Mouse (Mus musculus): ENCODE data around the gene Sh2d6. TPM values are rescaled to one million over a fixed set of nuclear protein-coding genes. Genes with fewer than 3 reads are reported as not detected.
"Not testable (repeated sequence)": the region's sequence is repeated elsewhere in the genome, so short reads cannot be mapped to it uniquely, and the experiment has no call there.

The Sh2d6 gene
- total RNA-seq, 2 experiments from 2014 or later, result 0.67 to 0.76 TPM

DNA sequence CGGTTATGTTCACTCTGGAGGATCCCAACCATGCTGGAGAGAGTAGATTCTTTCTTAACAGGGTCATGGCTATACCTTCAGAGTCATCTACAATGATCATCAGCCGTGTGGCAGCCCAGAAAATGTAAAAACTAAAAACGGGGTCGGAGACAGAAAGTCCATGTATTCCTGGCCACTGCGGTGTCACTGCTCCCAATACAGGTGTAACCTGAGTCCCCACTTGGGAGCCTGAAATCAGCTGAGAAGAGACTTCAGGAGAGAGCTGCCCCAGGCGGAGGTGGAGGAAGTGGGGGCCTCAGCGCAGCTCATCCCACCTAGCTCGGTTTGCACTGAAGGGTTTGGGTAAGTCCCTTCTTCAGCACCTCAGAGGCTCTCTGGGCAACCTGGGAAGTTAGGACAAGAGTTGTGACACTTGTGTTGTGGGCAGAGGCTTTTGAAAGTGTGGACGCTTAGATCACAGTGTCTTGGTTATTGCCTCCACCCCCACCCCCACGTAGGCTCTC, 16.5 kb upstream of the Sh2d6 start:
- DNase-seq (ENCODE audit: low spot score in 2 of 2), result no peak

GRCm38 (mm10) chr6:72535165-72535564, 13.7 kb upstream of the Sh2d6 start:
- peak; percentile 68 to 86 for DNase-seq (ENCODE audit: low spot score in 2 of 2)

GRCm38 (mm10) chr6:72534035-72534809, 12.7 kb upstream of the Sh2d6 start:
- peak; percentile 33 to 58 for DNase-seq (ENCODE audit: low spot score in 2 of 2)

DNA sequence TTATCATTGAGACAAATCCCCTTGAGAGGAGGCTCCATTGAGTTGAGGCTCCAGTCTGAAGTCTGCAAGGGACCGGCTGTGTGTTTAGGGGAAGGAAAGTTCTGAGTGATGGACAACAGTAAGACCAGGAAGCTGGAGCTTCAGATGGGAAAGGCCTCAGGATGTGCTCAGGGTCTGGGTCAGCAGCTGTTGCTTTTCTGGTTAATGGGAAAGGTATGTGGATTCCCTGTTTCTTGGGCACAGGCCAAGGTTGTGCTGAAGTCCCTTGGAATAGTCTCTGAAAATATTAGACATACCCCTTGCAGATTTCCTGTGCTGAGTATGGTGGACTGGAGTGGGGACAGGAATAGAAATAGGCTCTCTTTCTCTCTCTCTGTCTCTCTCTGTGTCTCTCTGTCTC, 12.0 kb upstream of the Sh2d6 start:
- not testable (repeated sequence) for DNase-seq (ENCODE audit: low spot score in 2 of 2)

- no peak for DNase-seq (ENCODE audit: low spot score in 2 of 2)
Observed at GRCm38 (mm10) chr6:72532580-72532979, 11.1 kb upstream of the Sh2d6 start.

GRCm38 (mm10) chr6:72528410-72529151, 7.1 kb upstream of the Sh2d6 start:
- DNase-seq (ENCODE audit: low spot score in 2 of 2), result no peak

GRCm38 (mm10) chr6:72527070-72527469, 5.6 kb upstream of the Sh2d6 start:
- DNase-seq (ENCODE audit: low spot score in 2 of 2), result no peak

DNA sequence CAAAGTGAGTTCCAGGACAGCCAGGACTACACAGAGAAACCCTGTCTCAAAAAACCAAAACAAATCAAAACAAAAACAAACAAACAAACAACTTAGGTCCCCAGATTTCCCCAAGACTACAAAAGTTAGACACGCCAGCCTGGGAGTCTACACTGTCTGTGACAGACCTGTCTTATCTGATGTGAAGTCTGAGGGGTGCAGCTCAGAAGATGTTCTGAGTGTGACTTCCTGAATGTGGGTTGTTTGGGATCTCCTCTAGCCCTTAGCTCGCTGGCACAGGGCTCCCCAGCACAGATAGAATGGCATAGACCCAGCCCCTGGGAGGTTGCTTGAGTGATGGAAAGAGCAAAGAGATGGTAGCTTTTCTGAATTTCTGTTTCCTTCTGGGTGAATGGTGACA, 2.7 kb upstream of the Sh2d6 start:
- no peak for DNase-seq (ENCODE audit: low spot score in 2 of 2)

DNA sequence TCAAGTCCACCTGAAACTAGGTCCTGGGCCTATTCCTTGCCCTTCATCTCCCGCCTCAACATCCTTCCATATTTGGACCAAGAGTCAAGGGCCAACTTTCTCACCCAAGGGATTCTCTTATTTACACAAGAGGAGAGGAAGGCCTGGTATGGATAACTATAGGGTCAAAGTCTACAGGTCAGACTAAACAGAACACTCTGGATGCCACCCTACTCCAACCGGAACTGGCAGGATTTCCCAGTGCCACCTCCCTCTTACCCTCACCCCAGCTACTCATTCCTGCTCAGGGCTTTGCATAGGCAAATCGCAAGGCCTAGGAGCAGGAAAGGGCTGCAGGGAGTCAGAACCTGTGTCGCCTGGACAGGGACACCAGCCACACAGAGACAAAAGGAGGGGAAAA, 1.7 kb upstream of the Sh2d6 start:
- no peak for DNase-seq (ENCODE audit: low spot score in 2 of 2)

DNA sequence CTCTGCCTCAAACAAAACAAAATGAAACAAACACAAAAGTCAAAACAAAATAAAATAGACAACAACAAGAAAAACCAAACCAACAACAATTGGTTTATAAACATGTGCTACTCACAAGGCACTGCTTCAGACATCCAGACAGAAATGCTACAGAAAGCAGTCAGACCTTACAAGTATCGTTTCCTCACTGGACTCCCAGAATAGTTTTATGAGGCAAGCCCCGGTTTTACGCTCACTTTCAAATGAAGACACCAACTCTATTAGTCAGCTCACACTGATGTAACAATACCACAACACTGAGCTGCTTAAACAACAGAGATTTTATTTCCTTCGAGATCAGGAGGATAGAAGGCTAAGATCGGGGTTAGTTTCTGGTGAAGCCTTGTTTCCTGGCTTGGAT, 781 bp upstream of the Sh2d6 start:
- DNase-seq (ENCODE audit: low spot score in 2 of 2), result no peak

DNA sequence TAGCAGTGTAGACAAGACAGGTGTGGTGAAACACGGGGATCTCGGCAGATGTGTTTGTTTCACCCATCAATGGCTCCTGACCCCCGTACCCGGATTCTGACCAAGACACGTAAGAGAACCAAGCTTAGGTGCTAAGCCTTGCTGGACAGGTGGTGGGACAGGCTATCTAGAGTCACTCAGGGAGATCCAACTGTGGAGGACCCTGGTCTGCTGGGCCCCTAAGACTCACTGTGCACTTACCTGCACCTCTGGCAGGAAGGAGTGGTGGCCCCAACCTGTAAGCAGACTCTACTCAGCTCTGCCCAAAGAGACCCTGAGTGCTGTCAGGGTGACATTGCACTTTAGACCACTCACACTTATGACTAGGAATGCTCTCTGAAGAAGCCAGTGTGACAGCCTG, 603 bp downstream of the Sh2d6 start:
- no peak for DNase-seq (ENCODE audit: low spot score in 2 of 2)

DNA sequence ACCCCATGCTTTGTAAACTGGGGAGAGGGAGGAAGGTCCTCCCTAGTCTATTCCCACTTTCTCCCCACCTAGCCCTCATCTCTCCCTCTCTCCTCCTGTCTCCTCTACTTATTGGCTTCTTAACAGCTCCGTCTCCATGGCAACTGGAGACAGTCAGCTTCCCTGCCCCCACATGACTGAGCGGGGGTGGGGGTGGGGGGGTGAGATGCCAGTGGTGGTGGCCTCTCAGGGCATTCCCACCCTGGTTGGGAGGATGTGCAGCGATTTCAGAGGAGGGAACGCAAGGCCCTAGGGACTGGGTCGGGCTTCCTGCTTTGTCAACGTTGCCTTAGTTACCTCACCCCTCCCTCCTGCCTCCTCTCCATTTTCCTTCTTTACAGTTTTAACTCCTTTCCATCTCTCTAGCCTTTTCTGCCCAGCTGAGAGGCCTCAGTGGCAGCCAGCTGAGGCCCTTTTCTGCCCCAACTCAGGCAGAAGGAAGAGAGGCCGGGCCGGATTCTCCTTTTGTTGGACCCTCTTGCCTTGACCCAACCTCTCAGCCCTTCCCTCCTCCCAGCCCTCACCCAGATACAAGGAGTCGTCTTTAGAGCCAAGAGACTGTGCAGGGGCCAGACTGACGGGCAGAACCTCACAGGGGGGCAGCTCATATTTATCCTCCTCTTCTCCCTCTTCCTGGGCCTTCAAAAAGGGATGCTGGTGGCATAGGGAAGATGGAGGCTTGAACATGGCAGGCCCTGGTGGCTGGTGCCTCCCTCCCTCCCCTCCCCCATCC, 1.4 kb downstream of the Sh2d6 start:
- peak in 1 of 2 experiments; percentile 65 for DNase-seq (ENCODE audit: low spot score in 2 of 2)

DNA sequence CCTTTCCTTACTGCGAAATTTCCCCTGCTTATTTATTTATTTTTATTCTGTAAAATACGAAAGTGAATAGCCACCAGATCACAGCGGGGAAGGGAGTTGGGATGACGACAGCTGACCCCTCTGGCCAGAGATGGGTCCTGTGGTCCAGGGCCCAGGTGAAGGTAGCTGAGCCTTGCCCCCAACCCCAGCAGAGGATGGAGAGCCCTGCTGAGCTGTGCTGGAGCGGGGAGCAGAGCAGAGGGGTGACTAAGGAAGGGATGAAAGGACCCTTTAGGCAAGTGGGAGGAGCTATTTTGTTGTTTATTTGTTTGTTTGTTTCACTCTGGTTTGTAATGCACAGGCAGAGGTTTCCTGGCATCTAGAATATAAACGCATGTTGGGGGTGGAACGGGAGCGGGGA, 2.2 kb downstream of the Sh2d6 start:
- no peak for DNase-seq (ENCODE audit: low spot score in 2 of 2)

- no peak for DNase-seq (ENCODE audit: low spot score in 2 of 2)
Observed at GRCm38 (mm10) chr6:72518842-72519241, 2.7 kb downstream of the Sh2d6 start.

DNA sequence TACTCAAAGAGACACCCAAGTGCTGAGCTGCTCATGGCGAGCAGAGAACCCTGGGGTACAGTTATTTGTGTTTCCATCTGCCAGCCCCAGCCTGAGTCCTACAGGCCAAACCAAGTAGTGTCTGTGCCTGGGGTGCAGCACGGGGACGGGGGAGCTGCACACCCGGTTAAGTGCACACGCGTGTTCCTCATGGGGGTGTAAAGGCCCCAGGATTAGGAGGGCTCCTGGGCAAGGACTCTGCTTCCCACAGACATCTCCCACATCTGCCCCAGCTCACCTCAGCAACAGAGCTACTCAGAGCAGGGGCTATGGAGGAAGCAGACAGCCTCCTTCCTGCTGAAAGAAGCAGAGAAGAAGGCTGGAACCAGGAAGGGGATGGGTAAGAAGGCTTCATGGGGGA, 5.9 kb downstream of the Sh2d6 start:
- no peak for DNase-seq (ENCODE audit: low spot score in 2 of 2)

GRCm38 (mm10) chr6:72513071-72513440, 8.5 kb downstream of the Sh2d6 start:
- DNase-seq (ENCODE audit: low spot score in 2 of 2), result no peak

- DNase-seq (ENCODE audit: low spot score in 2 of 2), result peak; percentile 86 to 93
Observed at GRCm38 (mm10) chr6:72512386-72513070, 9.0 kb downstream of the Sh2d6 start.

- peak in 1 of 2 experiments; percentile 40 for DNase-seq (ENCODE audit: low spot score in 2 of 2)
Observed at GRCm38 (mm10) chr6:72510686-72511421, 10.7 kb downstream of the Sh2d6 start.

GRCm38 (mm10) chr6:72509872-72510435, 11.6 kb downstream of the Sh2d6 start:
- DNase-seq (ENCODE audit: low spot score in 2 of 2), result no peak

DNA sequence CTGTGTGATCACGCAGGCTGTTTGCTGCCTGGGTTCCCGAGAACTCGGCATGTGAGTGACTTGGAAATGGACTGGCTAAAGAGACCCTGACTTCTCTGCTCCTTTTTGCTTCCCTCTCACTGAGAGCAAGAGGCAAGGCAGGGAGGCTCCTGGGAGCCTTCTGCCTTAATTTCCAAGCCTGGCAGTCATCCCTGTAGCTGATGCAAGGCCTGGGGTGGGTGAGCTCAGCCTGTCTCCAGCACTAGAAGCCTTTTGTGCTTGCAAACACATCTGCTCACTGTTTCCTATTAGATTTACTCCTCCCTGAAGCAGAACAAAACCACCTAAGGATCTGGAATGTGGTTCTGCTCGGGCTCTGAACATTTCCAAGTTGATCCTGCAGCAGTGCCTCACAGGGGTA, 12.9 kb downstream of the Sh2d6 start:
- no peak for DNase-seq (ENCODE audit: low spot score in 2 of 2)
